Mouse (Mus musculus) brain, adult 2 months (tissue): ENCODE data around the gene Ankrd17.
"Not testable (repeated sequence)": the region's sequence is repeated elsewhere in the genome, so short reads cannot be mapped to it uniquely, and the experiment has no call there.

Experiments used
- DNase-seq: peaks from one replicate; pipeline ENCODE4 v3.0.0; 2011; ENCODE audit warnings: low read depth, low spot score

Gene Ankrd17

GRCm38 (mm10) chr5:90338177-90339091 lies 27.9 kb downstream of the Ankrd17 start:
- no peak for DNase-seq

- DNase-seq: no peak
Measured at GRCm38 (mm10) chr5:90332478-90332877, 33.9 kb downstream of the Ankrd17 start.

- no peak for DNase-seq
Measured at GRCm38 (mm10) chr5:90331071-90331470, 35.3 kb downstream of the Ankrd17 start.

DNA sequence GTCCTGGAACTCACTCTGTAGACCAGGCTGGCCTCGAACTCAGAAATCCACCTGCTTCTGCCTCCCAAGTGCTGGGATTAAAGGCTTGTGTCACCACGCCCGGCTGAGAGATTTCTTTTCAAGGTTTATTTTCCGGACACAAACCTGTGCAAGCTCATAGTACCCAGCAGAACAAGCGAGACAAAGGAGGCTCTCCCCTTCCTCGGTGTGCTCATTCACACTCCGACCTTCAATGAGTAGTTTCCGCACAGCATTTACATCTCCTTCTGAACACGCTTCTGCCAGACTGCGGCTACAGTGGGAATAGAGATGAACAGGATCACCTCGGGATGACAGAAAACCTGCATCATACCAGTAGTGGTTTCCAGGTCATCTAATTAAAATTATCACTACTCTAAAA lies 68.0 kb downstream of the Ankrd17 start:
- no peak for DNase-seq

DNA sequence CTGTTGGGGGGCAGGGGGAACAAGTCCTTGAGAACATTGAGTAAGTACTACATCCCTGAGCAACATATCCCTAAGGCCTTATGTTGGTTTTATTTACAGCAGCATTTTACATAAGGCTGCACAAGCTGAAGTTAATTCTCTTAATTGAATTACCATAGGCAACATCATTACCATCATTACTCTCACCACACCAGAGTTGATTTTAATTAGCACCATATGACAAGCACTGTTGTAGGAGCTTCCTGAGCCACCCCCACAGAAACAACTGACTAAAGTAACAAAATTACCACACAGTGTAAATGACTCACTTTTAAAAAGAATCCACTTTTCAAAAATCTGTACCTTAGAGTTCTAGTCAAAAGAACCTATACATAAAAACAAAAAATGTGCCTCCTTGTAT lies 76.5 kb downstream of the Ankrd17 start:
- peak; percentile 51 for DNase-seq

- DNase-seq: peak; percentile 37
Measured at GRCm38 (mm10) chr5:90286559-90286958, 79.8 kb downstream of the Ankrd17 start.

DNA sequence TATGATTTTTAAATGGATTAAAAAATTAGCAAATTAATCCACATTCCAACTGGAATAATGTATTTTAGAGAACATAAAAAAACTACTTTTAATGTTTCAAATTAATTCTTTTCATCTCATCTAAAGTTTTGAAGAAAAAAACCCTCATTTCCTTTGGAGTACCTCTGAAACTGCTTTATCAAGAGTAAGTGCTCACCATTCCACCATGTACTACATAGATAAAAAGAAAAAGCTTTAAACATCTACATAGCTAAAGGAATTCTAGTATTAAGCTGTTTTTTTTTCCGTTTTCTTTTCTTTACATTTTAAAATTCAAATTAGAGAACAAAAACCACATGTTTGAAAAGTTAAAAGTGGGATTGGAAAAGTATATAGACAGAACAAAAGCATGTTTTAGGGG lies 86.3 kb downstream of the Ankrd17 start:
- DNase-seq: no peak

DNA sequence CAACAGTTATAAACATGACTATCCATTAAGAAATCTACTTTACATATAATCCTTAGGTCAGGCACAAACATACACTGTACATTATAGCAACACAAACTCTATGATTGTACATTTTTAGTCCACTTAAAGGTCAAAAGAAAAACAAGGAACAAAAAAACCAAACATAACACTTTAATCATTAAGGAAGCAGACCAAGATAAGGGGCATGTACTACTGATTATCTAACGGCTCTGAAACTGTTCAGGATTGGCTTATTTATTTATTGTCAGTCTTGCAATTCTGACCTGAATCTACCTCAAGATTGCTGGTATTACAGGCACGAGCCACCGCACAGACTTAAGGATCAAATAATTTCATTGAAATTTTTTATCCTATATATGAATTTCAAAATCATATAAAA lies 87.0 kb downstream of the Ankrd17 start:
- DNase-seq: no peak

- no peak for DNase-seq
Measured at GRCm38 (mm10) chr5:90277443-90277842, 88.9 kb downstream of the Ankrd17 start.

GRCm38 (mm10) chr5:90274806-90275205 lies 91.6 kb downstream of the Ankrd17 start:
- DNase-seq: no peak

DNA sequence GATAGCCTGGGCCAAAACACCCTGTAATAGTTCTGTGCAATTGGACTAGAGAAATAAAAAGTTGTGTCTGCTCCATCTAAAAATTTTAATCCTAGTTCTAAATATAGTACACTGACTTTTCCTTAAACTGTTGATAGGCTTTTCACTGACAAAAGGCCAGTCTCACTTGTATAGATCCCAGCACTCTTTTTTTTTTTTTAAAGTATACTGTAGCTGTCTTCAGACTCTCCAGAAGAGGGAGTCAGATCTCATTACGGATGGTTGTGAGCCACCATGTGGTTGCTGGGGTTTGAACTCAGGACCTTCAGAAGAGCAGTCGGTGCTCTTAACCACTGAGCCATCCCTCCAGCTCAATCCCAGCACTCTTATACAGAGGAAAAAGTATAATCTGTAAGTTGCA lies 104.1 kb downstream of the Ankrd17 start:
- DNase-seq: not testable (repeated sequence)

- no peak for DNase-seq
Measured at GRCm38 (mm10) chr5:90257023-90257422, 109.4 kb downstream of the Ankrd17 start.

DNA sequence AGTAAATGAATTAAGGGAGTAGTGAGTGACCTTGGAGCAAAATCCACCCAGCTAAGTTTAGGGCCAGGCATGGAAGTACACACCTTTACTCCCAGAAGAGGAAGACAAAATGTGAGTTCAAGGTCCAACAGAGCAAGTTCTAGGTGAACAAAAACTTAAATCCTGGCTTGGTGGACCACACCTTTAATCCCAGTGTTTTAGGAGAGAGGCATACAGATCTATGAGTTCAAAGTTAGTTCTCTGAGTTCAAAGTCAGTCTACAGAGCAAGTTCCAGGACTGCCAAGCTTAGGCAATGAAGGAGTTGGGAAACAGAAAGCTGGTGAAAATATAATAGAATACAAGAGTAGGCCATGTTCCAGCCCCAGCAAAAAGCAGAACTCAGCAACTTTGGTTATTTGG lies 118.9 kb downstream of the Ankrd17 start:
- no peak for DNase-seq

- no peak for DNase-seq
Measured at GRCm38 (mm10) chr5:90246987-90247386, 119.4 kb downstream of the Ankrd17 start.

DNA sequence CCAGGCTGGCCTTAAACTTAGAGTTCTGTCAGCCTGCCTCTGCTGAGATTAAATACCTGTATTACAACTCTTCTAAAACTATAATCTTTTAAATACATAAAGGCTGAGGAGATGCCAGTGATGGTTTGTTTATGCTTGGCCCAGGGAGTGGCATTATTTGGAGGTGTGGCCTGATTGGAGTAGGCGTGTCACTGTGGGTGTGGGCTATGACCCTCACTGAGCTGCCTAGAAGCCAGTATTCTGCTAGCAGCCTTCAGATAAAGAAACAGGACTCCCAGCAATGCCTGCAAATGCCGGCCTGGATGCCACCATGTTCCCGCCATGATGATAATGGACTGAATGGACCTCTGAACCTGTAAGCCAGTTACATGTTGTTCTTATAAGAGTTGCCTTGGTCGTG lies 119.8 kb downstream of the Ankrd17 start:
- DNase-seq: no peak

DNA sequence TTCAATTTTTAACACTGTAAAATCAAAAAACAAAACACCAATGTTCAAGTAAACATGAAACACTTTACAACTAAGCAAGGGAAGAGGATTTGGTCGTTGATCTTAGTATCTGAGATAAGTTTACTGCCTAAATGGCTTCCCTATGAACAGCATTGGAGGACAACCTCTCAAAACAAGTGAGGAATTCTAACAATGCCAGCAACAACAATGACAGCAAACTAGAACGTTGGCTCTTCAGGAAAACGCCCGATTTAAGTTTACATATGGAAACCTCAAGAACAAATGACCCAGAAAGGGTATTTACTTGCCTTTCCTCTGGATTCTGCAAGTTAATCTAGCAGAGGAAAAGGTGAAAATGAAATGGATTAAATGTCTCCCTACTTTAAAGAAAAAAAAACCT lies 121.0 kb downstream of the Ankrd17 start:
- no peak for DNase-seq

DNA sequence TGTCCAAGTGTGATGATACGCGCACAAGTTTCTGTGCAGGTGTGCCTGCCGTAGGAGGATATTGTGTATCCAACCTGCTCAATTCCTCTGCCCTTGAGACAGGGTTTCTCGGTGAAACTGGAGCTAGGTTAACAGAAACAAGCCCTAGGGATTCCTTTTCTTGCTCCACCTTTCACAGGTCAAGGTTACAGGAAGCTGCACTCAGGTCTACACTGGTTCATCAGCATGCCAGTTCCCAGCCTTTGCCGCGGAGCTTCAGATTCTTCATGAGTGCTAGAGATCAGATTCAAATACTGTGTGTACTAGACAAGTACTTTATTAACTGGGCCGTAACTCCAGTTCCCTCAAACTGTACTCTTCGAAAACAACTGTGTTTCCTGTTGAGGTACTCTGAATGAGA lies 131.2 kb downstream of the Ankrd17 start:
- no peak for DNase-seq

DNA sequence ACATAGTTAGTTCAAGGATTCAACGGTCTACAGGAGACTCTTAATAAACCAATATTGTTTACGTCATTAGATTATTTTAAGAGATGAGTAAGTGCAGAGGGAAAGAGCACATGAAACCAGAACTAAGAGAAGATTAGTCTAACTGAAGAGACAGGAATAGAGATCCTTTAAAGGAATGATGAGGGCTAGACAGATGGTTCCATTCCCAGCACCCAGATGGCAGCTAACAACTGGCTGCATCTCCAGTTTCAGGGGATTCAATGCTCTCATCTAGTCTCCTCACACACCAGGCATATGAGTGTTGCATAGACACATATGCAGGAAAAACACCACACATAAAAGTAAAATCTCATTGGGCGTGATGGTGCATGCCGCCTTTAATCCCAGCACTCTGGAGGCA lies 133.1 kb downstream of the Ankrd17 start:
- DNase-seq: peak; percentile 44

GRCm38 (mm10) chr5:90229760-90230159 lies 136.6 kb downstream of the Ankrd17 start:
- no peak for DNase-seq

DNA sequence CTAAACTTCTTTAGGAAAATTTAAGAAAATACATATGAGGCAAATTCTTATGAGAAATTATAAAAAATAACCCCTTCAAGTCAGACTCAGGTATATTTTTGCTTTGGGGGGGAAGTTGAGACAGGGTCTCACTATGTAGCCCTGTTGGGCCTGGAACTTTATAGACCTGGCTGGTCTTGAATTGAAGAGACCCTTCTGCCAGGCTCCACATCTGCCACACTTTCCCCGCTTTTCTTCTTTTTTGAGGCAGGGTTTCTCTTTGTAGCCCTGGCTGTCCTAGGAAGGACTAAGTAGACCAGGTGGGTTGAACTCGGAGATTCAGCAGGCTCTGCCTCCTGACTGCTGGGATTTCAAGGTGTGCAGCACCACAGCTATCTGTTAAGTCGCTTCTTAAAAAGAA lies 139.7 kb downstream of the Ankrd17 start:
- no peak for DNase-seq

DNA sequence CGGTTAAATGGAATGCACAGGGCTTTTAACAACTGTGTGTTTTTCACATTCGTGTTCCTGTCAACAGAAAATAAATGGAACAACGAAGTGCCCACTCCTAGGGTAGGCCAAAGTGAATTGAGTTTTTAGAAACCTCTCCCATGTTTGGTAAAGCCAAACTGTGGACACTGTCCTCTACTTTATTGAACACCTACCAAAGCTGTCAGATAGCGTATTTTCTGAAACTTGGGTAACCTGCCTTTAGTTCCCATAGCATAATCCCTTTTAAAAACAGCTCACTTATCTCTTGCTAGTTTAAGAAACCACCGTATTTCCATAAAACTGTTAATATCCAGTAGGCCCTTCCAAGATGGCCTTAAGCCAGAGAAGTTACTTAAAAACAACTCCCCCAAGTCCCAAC lies 141.6 kb downstream of the Ankrd17 start:
- DNase-seq: no peak

GRCm38 (mm10) chr5:90223534-90224381 lies 142.6 kb downstream of the Ankrd17 start, which contains the start of gene Cox18:
Gene Cox18 (minus strand): TSS chr5:90224001.
- DNase-seq: peak; percentile 100

- peak; percentile 29 for DNase-seq
Measured at GRCm38 (mm10) chr5:90222937-90223336, 143.4 kb downstream of the Ankrd17 start.
